Mouse (Mus musculus) thymus, postnatal 0 days (tissue): ENCODE data around the gene Mtor. TPM values are rescaled to one million over a fixed set of nuclear protein-coding genes. Genes with fewer than 3 reads are reported as not detected.

Source experiments
- DNase-seq: peaks from one replicate; pipeline ENCODE4 v3.0.0-alpha.2; 2015; ENCODE audit warnings: low spot score
- polyA plus RNA-seq: library from polyadenylated mRNA; unstranded; fragments of >200 nt; fragmentation: Nextera tagmentation; extraction: Ambion mirVana; gene quantifications from 2 replicates; pipeline ENCODE4 v1.2.1, GENCODE M21; 2015

Mtor gene
- polyA plus RNA-seq, 1 experiment from 2014 or later: 23.1 TPM

DNA sequence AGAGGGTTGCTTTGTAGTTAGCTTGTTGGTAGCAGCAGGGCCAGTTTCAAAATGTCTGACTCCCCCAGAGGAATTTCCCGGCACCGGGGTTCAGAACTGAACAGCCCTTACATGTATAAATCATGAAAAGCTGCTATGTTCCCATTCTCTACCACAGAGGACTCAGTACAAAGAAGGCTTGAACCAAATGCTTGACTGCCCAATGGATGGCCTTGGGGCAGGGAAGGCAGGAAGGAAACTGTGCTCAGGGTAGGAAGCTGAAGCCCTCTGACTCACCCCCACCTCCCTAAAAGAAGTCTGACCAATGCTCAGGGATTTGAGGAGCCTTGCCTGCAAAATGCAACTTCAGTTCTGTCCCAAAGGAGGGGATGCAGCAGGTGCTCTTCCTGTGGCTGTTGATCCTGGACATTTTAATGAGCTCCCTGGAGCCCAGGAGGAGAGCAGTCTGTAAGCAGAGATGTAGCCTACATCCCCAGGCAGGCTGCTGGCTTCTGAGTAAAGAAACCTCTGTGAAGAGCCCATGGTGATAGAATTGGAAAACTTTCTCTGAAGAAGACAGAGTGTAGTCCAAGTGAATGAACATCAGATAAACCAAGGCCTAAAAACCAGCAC is 33.3 kb downstream of the Mtor start:
- no peak for DNase-seq

DNA sequence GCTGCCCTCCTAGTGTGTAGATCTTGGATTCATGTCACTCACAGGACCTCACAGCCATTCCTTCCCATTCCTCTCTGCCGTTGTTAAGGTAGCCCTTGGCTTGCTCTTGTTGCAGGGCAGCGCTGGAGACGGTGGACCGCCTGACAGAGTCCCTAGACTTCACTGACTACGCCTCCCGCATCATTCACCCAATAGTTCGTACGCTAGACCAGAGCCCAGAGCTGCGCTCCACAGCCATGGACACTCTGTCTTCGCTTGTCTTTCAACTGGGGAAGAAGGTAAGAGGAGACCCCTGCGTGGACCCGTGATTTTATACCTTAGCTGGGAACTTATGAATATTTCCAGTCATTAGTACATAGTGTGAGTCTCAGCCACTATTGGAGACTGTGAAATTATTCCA is 36.1 kb downstream of the Mtor start:
- no peak for DNase-seq

DNA sequence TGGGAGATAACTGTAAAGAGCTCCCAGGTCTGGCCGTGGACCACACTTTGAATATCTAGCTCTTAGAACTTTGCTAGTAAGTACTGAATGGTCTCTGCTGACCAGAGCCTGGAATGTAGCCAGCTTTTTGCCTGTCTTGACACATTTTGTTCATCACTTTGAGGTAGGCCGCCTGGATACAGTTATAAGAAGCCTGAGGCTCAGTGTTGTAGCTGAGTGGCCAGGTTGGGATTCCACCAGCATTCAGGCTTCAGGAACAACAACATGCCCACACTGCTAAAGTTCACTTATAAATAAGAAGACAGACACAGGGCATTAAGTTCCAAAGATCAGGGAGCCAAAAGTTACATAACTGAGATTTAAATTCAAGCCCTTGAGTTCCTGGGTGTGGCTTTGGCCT is 39.4 kb downstream of the Mtor start:
- DNase-seq: no peak

DNA sequence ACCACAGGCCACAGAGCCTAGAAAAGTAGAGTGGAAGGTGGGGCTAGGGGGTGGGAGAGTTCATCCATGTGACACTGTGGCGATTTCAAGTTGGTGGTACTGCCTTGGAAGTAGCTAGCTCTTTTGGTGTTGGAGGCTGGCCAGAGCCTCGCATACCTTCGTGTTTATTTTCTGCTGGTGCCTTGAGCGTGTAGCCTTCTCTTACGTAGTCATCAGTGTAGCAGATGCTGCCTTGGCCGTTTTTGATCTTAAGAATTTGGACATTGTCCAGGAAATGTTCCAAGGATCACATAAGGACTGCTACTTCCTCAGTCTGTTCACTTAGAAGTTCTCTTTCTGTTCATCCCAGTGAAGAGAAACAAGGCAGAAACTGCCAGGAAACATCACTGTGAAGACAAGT is 42.1 kb downstream of the Mtor start:
- DNase-seq: no peak

DNA sequence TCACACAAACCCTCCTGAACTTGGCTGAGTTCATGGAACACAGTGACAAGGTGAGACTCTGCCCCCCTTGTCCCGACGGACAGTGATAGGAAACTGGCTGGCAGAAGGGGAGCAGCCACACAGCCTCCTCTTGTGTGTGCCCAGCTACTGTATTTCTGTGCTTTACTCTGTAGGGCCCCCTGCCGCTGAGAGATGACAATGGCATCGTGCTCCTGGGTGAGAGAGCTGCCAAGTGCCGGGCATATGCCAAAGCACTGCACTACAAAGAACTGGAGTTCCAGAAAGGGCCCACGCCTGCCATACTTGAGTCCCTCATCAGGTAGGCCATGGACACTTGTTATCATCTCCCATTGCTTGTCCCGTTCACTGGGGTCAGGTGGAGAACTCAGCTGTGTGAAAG is 43.0 kb downstream of the Mtor start:
- DNase-seq: no peak

DNA sequence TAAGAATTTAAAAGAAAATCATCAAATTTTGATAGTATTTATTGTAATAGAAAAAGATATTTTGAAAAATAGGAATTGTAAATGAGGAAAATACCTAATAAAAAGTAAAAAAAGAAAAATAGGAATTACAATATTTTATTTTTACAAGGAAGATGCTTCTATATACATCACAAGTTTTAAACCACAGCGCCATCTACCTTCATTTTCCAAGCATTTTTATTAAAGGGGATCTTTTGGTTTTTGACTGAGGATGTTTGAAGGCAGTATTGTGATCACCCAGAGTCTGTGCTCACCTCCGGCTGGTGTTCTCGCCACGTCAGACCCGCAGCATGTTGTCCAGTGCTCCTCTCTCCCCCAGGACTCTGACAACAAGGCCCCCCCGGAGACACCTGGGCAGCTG is 46.7 kb downstream of the Mtor start:
- DNase-seq: no peak

DNA sequence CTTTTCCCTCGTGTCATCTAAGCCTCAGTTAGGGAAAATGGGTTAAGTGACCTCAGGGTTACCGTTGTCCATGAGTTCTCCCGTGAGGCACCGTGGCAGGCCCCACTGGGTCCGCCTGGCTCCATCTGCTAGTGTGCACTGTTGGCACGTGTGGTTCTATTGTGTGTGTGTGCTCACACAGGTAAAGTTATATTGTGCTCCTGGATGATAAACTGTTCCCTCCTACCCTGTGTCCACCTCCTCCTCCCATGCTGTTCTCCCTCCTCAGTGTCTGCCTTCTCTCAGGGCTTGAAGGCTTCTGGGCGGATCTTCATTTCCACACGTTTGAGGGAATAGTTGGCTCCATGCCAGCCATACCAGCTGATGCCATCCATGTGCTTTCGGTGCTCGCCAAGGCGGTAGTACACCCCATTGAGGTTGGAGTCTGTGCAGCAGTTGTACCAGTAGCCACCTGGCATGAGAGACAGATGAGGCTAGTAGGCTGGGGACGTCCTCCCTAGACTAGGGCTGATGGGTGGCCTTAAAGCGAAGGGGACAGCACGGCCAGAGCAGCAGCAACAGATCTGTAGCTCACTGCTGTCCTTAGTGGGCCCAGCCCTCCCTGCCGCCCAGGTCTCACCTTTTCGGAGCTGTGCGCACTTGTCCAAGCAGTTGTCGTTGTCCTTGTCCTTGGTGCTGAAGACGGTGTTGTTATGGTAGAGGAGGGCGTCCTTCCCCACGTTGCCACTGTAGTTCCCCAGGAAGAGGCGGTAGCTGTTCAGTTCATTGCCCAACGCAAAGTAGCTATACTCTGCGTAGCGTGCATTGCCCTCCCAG is 47.7 kb downstream of the Mtor start:
- no peak for DNase-seq

DNA sequence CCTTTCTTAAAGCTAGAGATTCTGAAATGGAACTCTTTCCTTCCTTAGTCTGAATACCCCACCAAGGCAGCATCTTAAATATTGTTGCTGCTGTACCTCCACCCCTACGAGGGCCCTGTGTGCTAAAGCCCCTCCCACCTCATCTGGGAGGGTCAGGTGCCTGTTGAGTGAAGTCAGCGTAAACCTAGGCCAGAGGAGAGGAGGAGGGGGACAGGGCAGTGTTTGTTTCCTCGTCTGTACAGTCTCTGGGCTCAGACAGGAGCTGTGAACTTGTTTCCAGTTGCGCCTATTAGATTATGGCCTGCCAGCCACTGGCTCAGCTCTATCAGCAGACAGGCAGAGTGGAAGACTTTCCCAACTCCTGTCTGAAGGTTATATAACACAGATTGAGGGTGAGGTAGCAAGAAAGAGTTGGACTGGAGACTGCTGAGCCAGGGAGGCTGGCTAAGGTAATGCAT is 52.0 kb downstream of the Mtor start, which contains the start of gene Angptl7:
Gene Angptl7, minus strand, starts transcription at position 51 of the 458 bp plus-strand sequence.
- DNase-seq: no peak

DNA sequence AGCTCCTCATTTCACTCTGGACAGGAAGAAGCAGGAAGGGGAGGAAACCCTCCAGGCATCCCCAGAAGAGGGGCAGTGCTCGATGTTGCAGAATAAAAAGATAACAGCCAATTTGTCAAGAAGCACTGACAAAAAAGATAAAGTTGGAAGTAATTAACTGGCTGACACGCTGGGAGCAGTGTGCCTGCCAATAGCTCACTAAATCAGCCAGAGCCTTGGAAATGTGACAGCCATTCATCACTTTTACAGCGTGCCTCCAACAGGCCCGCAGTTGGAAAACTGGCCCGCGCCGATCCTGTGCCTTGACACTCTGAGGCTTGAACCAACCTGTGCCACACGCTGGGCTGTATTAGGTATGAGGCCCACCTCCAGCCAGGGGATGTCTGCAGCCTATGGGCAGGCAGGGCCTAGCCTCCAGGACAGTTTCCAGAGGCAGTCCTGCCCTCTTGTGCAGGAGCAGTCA is 56.1 kb downstream of the Mtor start:
- no peak for DNase-seq

DNA sequence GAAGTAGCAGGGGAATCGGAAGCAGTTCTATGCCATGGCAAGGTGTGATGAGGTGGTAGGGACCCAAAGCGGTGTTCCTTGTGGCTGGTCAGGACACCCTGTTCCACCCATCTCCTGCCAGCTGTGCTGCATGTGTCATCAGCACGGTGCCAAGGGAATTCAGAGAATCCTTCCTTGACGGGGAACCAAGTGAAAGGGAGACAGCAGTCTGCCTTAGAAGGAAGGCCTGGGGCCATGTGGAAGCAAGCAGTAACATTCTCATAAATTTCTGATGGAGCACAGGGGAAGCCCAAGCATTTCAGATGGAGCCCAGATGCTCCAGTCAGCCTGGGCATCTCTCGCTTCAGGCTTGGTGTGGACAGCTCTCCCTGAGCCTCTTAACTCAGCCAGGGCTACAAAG is 59.2 kb downstream of the Mtor start:
- no peak for DNase-seq

DNA sequence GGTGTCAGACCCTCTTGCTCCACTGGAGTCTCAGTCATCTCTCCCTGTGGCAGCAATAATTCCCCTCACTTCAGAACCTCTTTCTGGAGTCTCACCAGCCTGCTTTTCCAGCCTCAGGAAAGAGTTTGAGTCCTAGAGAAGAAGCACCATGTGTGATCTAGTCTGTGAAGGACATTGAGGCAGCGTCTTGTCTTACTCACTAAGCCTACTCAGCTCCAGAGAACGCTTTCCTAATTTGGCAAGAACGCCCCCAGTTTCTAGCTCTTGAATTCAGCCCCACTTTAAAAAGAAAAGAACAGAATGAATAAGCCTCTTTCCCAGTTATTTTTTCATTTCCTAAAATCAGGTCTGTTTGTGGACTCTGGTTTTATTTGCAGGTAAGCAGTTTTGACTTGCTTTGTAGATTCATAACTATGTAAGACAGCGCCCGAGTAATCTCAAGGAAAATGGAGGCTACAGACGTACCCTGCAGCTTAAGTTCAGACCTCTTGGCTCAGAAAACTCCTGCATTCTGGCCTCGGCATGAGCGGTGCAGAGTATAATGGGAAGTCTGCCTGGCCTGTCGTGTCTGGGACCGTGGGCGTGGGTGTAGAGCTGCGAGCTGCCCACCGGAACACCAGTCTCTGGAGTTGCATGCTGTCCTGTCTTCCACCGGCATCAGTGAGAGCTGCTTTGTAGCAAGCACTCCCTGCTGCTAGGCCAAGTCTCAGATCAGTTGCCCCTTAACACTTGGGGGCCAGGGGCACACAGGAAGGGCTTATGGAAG is 59.9 kb downstream of the Mtor start:
- DNase-seq: no peak

DNA sequence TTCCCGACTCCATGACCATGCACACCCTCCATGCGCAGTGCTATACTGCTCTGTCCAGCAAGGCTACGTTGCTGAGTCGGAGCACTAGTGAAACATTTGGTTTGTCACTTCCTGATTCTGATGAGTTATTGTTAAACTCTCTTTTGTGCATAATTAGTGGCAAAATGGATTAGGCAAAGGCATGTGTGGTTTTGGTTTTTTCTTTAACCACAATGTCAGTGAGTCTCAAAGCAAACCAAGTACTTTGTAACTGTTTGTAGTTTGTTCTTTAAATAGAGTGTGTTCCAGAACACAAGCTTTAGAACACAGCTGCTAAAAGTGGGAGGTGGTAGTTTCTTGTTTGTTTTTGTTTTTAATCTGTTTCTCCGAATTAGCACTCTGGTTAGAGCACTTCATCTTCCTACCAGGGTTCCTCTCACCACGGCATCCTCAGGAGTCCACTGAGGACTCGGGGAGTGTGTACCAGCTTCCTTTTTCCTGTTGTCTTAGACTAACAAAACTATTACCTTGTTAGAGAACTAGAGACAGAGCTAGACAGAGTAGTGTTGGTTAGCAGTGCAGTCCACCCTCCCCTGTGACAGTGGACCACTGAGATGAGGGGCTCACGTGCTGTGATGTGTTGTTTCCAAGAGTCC is 61.2 kb downstream of the Mtor start:
- DNase-seq: peak; percentile 65

DNA sequence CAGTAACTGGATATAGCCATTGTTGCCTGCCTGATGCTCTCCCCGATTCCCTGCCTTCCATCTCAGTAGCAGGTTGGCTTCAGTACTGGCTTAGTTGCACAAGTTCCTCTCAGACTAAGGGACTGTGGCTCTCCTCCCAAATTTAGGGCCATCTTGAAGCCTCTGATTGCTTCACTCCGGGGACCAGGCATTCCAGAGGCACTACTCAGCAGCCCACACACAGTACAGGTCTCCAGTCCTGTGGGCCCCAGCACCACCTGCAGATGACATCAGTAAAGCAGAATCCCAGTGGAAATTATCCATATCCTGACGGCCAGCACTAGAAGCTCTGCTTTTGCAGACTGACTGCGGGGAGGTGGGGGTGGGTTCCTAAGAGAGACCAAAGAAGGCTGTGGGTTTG is 62.3 kb downstream of the Mtor start:
- no peak for DNase-seq

DNA sequence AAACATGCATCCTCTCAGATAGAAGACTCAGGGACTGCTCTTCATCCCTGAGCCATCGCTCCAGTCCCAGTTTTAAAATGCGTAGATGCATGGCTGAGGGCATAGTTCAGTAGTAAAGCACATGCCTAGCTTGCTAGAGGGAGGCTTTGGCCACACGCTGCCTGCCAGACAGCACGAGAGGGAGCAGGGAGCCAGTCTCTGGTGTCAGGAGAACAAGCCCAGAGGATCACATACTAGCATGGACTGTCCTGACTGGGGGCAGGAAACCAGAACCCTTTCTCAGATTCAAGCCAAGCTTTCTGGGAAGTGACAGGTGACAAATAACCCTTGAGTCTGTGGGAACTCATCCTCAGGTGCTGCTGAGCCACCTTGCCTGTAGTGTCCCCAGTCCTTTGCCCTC is 62.9 kb downstream of the Mtor start:
- no peak for DNase-seq

DNA sequence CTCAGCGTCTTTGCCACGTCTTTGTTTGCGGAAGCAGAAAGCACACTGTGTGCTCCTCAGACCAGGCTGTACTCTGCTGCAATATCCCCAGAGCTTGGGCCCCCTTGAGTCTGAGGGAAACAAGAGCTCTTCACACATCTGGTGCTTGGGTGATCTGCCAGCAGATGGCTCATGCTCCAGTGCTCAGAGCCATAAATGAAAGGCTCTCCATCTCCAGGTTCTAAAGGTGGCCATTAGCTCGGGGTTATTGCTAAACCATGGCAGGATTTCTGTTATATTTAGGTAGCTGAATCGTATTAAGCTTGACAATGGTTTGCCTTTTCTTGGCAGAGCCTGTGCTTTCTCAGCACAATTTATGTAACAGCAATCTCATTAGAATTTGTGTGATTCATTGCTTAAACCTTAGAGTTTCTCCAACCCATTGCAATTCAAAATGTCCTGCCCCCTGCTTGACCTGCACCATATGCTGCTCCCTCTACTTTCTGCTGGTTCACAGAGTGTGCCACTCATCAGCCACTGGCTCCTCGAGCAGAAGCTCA is 64.7 kb downstream of the Mtor start:
- no peak for DNase-seq

DNA sequence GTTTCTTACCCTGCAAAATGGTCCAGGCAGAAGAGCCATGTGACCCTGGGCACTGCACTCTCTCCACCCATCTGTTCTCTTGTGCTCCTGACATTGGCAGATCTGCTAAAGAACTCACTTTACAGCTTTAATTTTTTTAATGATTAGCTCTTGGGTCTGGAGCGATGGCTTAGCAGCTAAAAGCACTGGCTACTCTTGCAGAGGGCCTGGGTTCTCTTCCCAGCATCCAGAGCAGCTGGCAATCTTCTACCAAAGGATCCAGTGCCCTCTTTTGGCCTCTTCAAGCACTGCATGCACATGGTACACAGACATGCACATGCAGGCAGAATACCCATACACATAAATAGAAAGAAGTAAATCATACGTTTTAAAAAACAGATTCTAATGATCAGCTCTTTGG is 66.9 kb downstream of the Mtor start:
- no peak for DNase-seq

DNA sequence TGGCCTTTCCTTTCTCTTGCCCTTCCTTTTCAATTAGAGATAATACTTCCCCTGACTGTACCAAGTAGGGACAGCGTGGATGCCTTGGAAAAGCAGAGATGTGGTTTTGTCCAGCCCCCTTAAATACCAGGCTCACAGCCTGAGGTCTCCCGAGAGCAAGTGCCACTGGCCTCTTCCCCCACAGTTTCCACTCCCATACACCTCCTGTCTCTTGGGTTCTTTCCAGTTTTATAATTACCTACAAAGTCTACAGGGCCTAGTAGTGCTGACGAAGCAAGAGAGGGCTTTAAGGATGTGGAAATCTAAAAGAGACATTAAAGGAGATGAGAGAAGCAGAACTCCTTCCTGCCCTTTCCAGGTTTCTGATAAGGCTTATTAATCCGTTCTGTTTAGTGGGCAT is 69.4 kb downstream of the Mtor start:
- DNase-seq: no peak

DNA sequence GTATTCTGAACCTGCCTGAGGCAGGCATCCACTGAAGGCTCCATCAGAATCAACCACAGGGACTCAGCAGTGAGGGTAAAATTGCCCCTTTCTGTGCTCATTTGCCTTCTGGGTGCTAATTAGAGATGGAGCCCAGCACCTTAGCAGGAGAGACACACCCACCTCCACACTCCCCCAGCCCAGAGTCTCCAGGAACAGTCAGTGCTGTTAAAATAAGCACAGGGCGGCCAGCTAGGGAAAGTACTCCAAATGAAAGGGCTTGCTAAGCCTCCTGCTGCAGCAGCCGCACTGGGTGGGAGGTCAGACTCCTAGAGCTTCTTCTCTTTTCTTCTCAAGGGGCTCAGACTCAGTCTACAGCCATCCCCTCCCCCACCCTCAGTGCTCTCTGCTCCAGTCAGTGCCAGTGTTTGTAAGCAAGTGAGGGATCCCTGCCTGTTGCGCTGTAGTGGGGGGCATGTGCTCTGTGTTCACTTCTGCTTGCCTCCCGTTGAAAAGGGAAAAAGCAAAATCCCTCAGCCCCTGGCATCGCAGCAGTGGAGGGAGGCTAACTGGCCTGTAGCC is 69.9 kb downstream of the Mtor start:
- DNase-seq: no peak

DNA sequence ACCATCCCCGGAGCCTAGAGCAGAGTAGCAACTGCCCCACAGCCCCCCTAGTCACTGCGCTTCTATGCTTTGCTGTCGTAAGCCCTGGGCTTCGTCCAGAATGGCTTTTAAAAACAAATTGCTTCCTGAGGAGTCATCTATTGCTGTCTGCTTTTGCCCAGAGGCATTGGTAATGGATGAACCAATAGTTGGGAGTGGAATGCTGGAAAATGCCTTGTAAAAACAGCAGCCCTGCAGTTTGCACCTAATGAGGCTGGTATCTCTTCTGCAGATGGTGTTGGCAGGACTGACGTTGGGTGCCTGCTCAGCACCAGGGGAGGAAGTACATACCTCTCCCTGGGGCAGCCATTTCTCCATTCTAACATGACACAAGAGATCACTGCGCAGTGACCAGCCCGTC is 75.1 kb downstream of the Mtor start:
- DNase-seq: no peak

DNA sequence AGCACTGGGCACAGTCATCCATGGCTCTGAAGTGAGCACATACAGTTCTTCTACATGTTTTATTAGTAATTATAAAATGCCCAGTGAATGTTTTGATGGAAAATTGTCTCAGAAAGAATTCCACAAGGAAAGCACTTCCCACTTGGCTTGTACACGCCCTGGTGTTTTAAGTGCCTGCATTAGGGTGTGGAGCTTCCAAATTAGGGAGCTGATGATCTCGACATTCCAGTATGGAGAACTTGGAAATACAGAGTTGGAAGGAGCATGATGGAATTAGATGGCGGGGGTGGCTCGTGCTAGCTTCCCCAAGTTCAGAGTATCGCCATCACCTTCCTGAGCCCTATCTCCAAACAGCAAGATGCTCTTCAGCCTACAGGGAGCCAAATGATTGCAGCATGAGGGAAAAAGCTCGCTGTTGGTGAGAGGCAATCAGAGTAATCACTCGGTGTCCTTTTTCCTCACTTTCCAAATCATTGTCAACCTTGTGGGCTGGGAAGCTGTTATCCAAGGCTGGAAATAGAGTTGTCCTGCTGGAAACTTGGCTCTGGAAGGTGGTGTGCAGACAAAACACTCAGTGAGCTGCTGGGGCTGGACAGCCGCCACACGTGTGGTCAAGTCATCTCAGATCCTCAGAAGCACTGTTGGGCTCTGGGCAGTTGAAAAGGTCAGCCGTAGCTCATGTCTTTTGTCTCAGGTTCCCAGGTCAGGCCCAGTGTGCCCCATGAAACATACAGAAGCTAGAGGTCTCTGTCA is 78.9 kb downstream of the Mtor start:
- DNase-seq: no peak
